Mouse (Mus musculus): Measurements from ENCODE around the gene Spon1. TPM values are rescaled to one million over a fixed set of nuclear protein-coding genes. Genes with fewer than 3 reads are reported as not detected.
A peak's percentile ranks its signal among the peaks of the same experiment; 100 is the strongest.

Gene Spon1
- polyA plus RNA-seq, 1 experiment from 2014 or later: 62.0 TPM

GRCm38 (mm10) chr7:113765133-113765532 is 665 bp upstream of the Spon1 start:
- H3K27me3 ChIP-seq (ENCODE audit: insufficient read depth, poor library complexity, severe bottlenecking): peaks cover 6% of the 10 kb centered on the region; the same call in 1 of the 2 replicates
- peak overlapping the region; percentile 93; the same call in 1 of the 2 replicates for H3K27ac ChIP-seq
- peaks cover 63% of the 10 kb centered on the region for H3K4me1 ChIP-seq
- no peak overlapping the region; the same call in 1 of the 2 replicates for H3K4me3 ChIP-seq
- WGBS: 82% methylated on average over 5 of the region's 5 CpGs
- DNase-seq (ENCODE audit: low spot score): no peak
- H3K9me3 ChIP-seq: no peaks in the 10 kb centered on the region
- no peaks in the 10 kb centered on the region for H3K36me3 ChIP-seq

GRCm38 (mm10) chr7:113766498-113766941 is 722 bp downstream of the Spon1 start:
- H3K4me1 ChIP-seq: peaks cover 55% of the 10 kb centered on the region
- WGBS: under 1% methylated on average over 27 of the region's 27 CpGs
- H3K4me3 ChIP-seq: peak overlapping the region; percentile 66
- no peaks in the 10 kb centered on the region for H3K9me3 ChIP-seq
- DNase-seq (ENCODE audit: low spot score): peak; percentile 80
- 0 out of 2 replicates have a peak, but pooled peaks cover 2% of the 10 kb centered on the region for H3K36me3 ChIP-seq
- H3K27me3 ChIP-seq (ENCODE audit: insufficient read depth, poor library complexity, severe bottlenecking): peaks cover 6% of the 10 kb centered on the region; the same call in 1 of the 2 replicates
- H3K27ac ChIP-seq: peak overlapping the region; percentile 93

- H3K36me3 ChIP-seq: peaks cover 12% of the 10 kb centered on the region
- peaks cover 6% of the 10 kb centered on the region; the same call in 1 of the 2 replicates for H3K27me3 ChIP-seq (ENCODE audit: insufficient read depth, poor library complexity, severe bottlenecking)
- H3K4me1 ChIP-seq: peaks cover 47% of the 10 kb centered on the region
- peak overlapping the region; percentile 93 for H3K27ac ChIP-seq
- no peaks in the 10 kb centered on the region for H3K9me3 ChIP-seq
- 7% methylated on average over 6 of the region's 6 CpGs for WGBS
- H3K4me3 ChIP-seq: peak overlapping the region; percentile 66
- DNase-seq (ENCODE audit: low spot score): no peak
Observed at GRCm38 (mm10) chr7:113767546-113767945, 1.7 kb downstream of the Spon1 start.

GRCm38 (mm10) chr7:113768174-113768935 is 2.6 kb downstream of the Spon1 start:
- H3K27me3 ChIP-seq (ENCODE audit: insufficient read depth, poor library complexity, severe bottlenecking): peaks cover 6% of the 10 kb centered on the region; the same call in 1 of the 2 replicates
- peak overlapping the region; percentile 66 for H3K4me3 ChIP-seq

GRCm38 (mm10) chr7:113769281-113769680 is 3.5 kb downstream of the Spon1 start:
- H3K27ac ChIP-seq: peak overlapping the region; percentile 62
- WGBS: 16% methylated on average over 6 of the region's 6 CpGs
- no peaks in the 10 kb centered on the region for H3K9me3 ChIP-seq
- H3K36me3 ChIP-seq: peaks cover 12% of the 10 kb centered on the region
- H3K4me3 ChIP-seq: peak overlapping the region; percentile 12; the same call in 1 of the 2 replicates
- peaks cover 6% of the 10 kb centered on the region; the same call in 1 of the 2 replicates for H3K27me3 ChIP-seq (ENCODE audit: insufficient read depth, poor library complexity, severe bottlenecking)
- H3K4me1 ChIP-seq: peaks cover 61% of the 10 kb centered on the region
- no peak for DNase-seq (ENCODE audit: low spot score)

More at GRCm38 (mm10) chr7:113768174-113768935, 2.6 kb downstream of the Spon1 start:
- Histone ChIP-seq H3K4me1 (peaks cover 52% of the 10 kb centered on the region), H3K36me3 (peaks cover 12% of the 10 kb centered on the region), H3K9me3 (no peaks in the 10 kb centered on the region), H3K27ac (peak overlapping the region; percentile 93)
- 48% methylated on average over 6 of the region's 6 CpGs for WGBS
- no peak for DNase-seq (ENCODE audit: low spot score)

GRCm38 (mm10) chr7:113772135-113772534 is 6.3 kb downstream of the Spon1 start:
- H3K4me3 ChIP-seq: no peak overlapping the region
- no peak overlapping the region for H3K27ac ChIP-seq
- peaks cover 12% of the 10 kb centered on the region for H3K36me3 ChIP-seq
- H3K27me3 ChIP-seq (ENCODE audit: insufficient read depth, poor library complexity, severe bottlenecking): peaks cover 2% of the 10 kb centered on the region; the same call in 1 of the 2 replicates
- no peak for DNase-seq (ENCODE audit: low spot score)
- 78% methylated on average over 2 of the region's 2 CpGs for WGBS
- H3K4me1 ChIP-seq: peaks cover 56% of the 10 kb centered on the region
- no peaks in the 10 kb centered on the region for H3K9me3 ChIP-seq

GRCm38 (mm10) chr7:113773436-113773835 is 7.6 kb downstream of the Spon1 start:
- 53% methylated on average over 8 of the region's 8 CpGs for WGBS
- Histone ChIP-seq H3K4me1 (peaks cover 51% of the 10 kb centered on the region), H3K27ac (no peak overlapping the region), H3K9me3 (no peaks in the 10 kb centered on the region), H3K36me3 (peaks cover 14% of the 10 kb centered on the region), H3K27me3 (ENCODE audit: insufficient read depth, poor library complexity, severe bottlenecking) (no peaks in the 10 kb centered on the region), H3K4me3 (no peak overlapping the region)
- no peak for DNase-seq (ENCODE audit: low spot score)

GRCm38 (mm10) chr7:113774039-113774438 is 8.2 kb downstream of the Spon1 start:
- 16% methylated on average over 7 of the region's 7 CpGs for WGBS
- Histone ChIP-seq H3K4me3 (no peak overlapping the region), H3K4me1 (peaks cover 45% of the 10 kb centered on the region), H3K27me3 (ENCODE audit: insufficient read depth, poor library complexity, severe bottlenecking) (no peaks in the 10 kb centered on the region), H3K9me3 (no peaks in the 10 kb centered on the region), H3K27ac (no peak overlapping the region), H3K36me3 (peaks cover 14% of the 10 kb centered on the region)
- no peak for DNase-seq (ENCODE audit: low spot score)

- WGBS: 68% methylated on average over 3 of the region's 3 CpGs
- no peaks in the 10 kb centered on the region for H3K9me3 ChIP-seq
- DNase-seq (ENCODE audit: low spot score): no peak
- no peaks in the 10 kb centered on the region for H3K27me3 ChIP-seq (ENCODE audit: insufficient read depth, poor library complexity, severe bottlenecking)
- no peak overlapping the region for H3K4me3 ChIP-seq
- no peak overlapping the region for H3K27ac ChIP-seq
- peaks cover 17% of the 10 kb centered on the region for H3K36me3 ChIP-seq
- H3K4me1 ChIP-seq: peaks cover 36% of the 10 kb centered on the region
Observed at GRCm38 (mm10) chr7:113774906-113775305, 9.1 kb downstream of the Spon1 start.

GRCm38 (mm10) chr7:113778546-113778945 is 12.7 kb downstream of the Spon1 start:
- Histone ChIP-seq H3K27ac (no peak overlapping the region), H3K4me3 (no peak overlapping the region), H3K9me3 (no peaks in the 10 kb centered on the region), H3K4me1 (peaks cover 29% of the 10 kb centered on the region), H3K27me3 (ENCODE audit: insufficient read depth, poor library complexity, severe bottlenecking) (no peaks in the 10 kb centered on the region), H3K36me3 (peaks cover 13% of the 10 kb centered on the region; the same call in 1 of the 2 replicates)
- no peak for DNase-seq (ENCODE audit: low spot score)
- 92% methylated on average over 6 of the region's 6 CpGs for WGBS

GRCm38 (mm10) chr7:113780286-113780685 is 14.5 kb downstream of the Spon1 start:
- H3K27me3 ChIP-seq (ENCODE audit: insufficient read depth, poor library complexity, severe bottlenecking): no peaks in the 10 kb centered on the region
- peaks cover 12% of the 10 kb centered on the region for H3K4me1 ChIP-seq
- no peak overlapping the region for H3K27ac ChIP-seq
- H3K36me3 ChIP-seq: peaks cover 13% of the 10 kb centered on the region; the same call in 1 of the 2 replicates
- no peaks in the 10 kb centered on the region for H3K9me3 ChIP-seq
- no peak overlapping the region for H3K4me3 ChIP-seq
- WGBS: 82% methylated on average over 5 of the region's 5 CpGs
- no peak for DNase-seq (ENCODE audit: low spot score)

GRCm38 (mm10) chr7:113791991-113792390 is 26.2 kb downstream of the Spon1 start:
- Histone ChIP-seq H3K9me3 (no peaks in the 10 kb centered on the region), H3K4me1 (peaks cover 50% of the 10 kb centered on the region), H3K27ac (peak overlapping the region; percentile 56; the same call in 1 of the 2 replicates)

GRCm38 (mm10) chr7:113792871-113793270 is 27.1 kb downstream of the Spon1 start:
- Histone ChIP-seq H3K36me3 (peaks cover 35% of the 10 kb centered on the region), H3K27me3 (ENCODE audit: insufficient read depth, poor library complexity, severe bottlenecking) (no peaks in the 10 kb centered on the region), H3K4me1 (peaks cover 41% of the 10 kb centered on the region), H3K9me3 (no peaks in the 10 kb centered on the region), H3K4me3 (no peak overlapping the region), H3K27ac (no peak overlapping the region)
- no peak for DNase-seq (ENCODE audit: low spot score)
- 68% methylated on average over 3 of the region's 3 CpGs for WGBS

More at GRCm38 (mm10) chr7:113791991-113792390, 26.2 kb downstream of the Spon1 start:
- H3K4me3 ChIP-seq: no peak overlapping the region
- DNase-seq (ENCODE audit: low spot score): no peak
- 76% methylated on average over 5 of the region's 5 CpGs for WGBS
- H3K36me3 ChIP-seq: peaks cover 34% of the 10 kb centered on the region
- no peaks in the 10 kb centered on the region for H3K27me3 ChIP-seq (ENCODE audit: insufficient read depth, poor library complexity, severe bottlenecking)
